Mouse (Mus musculus) midbrain, embryonic 11.5 days (tissue): ENCODE measurements at regions not wholly inside any gene's neighbourhood (a gene's known extent, or its start where the extent isn't known, plus 50 kb on each side); places are given as distances from the start of the nearest gene placed in this dataset.

Experiments used
- ATAC-seq: fragments of 200-750 bp; cut with Nextera tagmentation; 2 replicates; pipeline ENCODE4 v1.8.0; 2017; ENCODE audit warnings: moderate TSS enrichment, moderate library complexity; ENCODE audit not compliant: low FRiP score
- DNase-seq: peaks from one replicate; pipeline ENCODE4 v3.0.0; 2015; ENCODE audit warnings: low spot score; ENCODE audit errors: missing footprints
- H3K27ac ChIP-seq: fragments of 300-500 bp; sonication (generic); 2 replicates; pipeline ENCODE4 v1.5.1; 2014; ENCODE audit warnings: low read depth, low read length
- H3K27me3 ChIP-seq: fragments of 300-500 bp; sonication (generic); 2 replicates; pipeline ENCODE4 v1.6.1; 2014; ENCODE audit warnings: mild to moderate bottlenecking, low read length, moderate library complexity, mixed read lengths; ENCODE audit not compliant: control insufficient read depth, insufficient read depth
- H3K36me3 ChIP-seq: fragments of 300-500 bp; sonication (generic); 2 replicates; pipeline ENCODE4 v1.6.1; 2014; ENCODE audit warnings: mild to moderate bottlenecking, low read length, moderate library complexity, mixed read lengths; ENCODE audit not compliant: control insufficient read depth, insufficient read depth
- H3K4me1 ChIP-seq: fragments of 300-500 bp; sonication (generic); 2 replicates; pipeline ENCODE4 v1.6.1; 2014; ENCODE audit warnings: low read length; ENCODE audit not compliant: control insufficient read depth, insufficient read depth
- H3K4me2 ChIP-seq: fragments of 300-500 bp; sonication (generic); 2 replicates; pipeline ENCODE4 v1.6.1; 2014; ENCODE audit warnings: mild to moderate bottlenecking, moderate library complexity
- H3K4me3 ChIP-seq: fragments of 300-500 bp; sonication (generic); 2 replicates; pipeline ENCODE4 v1.5.1; 2014; ENCODE audit warnings: low read depth, low read length
- H3K9ac ChIP-seq: fragments of 300-500 bp; sonication (generic); 2 replicates; pipeline ENCODE4 v1.6.1; 2014; ENCODE audit warnings: low read length
- H3K9me3 ChIP-seq: fragments of 300-500 bp; sonication (generic); 2 replicates; pipeline ENCODE4 v1.6.1; 2016; ENCODE audit warnings: low read length; ENCODE audit not compliant: control insufficient read depth
- WGBS: fragments of 180-500 bp; shearing (Covaris S2); extraction: QIAGEN DNeasy Blood & Tissue Kit; methylation state at CpG from one replicate; pipeline ENCODE4 v1.1.7; 2014; 5-methylcytosine and 5-hydroxymethylcytosine counted together

GRCm38 (mm10) chr1:73456359-73457062, 440.8 kb upstream of the Tnp1 start:
- 89% methylated on average over 8 of the region's 8 CpGs for WGBS

GRCm38 (mm10) chr1:73444216-73444890, 428.6 kb upstream of the Tnp1 start:
- Histone ChIP-seq H3K4me1 (no peaks in the 10 kb centered on the region), H3K4me3 (no peak overlapping the region), H3K9me3 (no peaks in the 10 kb centered on the region), H3K9ac (no peak overlapping the region), H3K27me3 (no peaks in the 10 kb centered on the region), H3K36me3 (no peaks in the 10 kb centered on the region), H3K4me2 (no peak overlapping the region), H3K27ac (no peak overlapping the region)
- ATAC-seq: no peak
- WGBS: 47% methylated on average over 6 of the region's 6 CpGs
- DNase-seq: no peak

More at GRCm38 (mm10) chr1:73456359-73457062, 440.8 kb upstream of the Tnp1 start:
- no peak overlapping the region for H3K4me3 ChIP-seq
- ATAC-seq (no peak), DNase-seq (no peak)
- no peaks in the 10 kb centered on the region for H3K36me3 ChIP-seq
- no peak overlapping the region for H3K27ac ChIP-seq
- H3K27me3 ChIP-seq: no peaks in the 10 kb centered on the region
- no peaks in the 10 kb centered on the region for H3K9me3 ChIP-seq
- no peak overlapping the region for H3K4me2 ChIP-seq
- no peak overlapping the region for H3K9ac ChIP-seq
- H3K4me1 ChIP-seq: peaks cover 5% of the 10 kb centered on the region; the same call in 1 of the 2 replicates

GRCm38 (mm10) chr1:73438385-73438784, 422.7 kb upstream of the Tnp1 start:
- Histone ChIP-seq H3K27me3 (no peaks in the 10 kb centered on the region), H3K27ac (no peak overlapping the region), H3K9me3 (no peaks in the 10 kb centered on the region), H3K4me2 (no peak overlapping the region), H3K36me3 (no peaks in the 10 kb centered on the region), H3K4me1 (no peaks in the 10 kb centered on the region), H3K4me3 (no peak overlapping the region), H3K9ac (no peak overlapping the region)
- no peak for DNase-seq
- ATAC-seq: no peak
- 79% methylated on average over 8 of the region's 8 CpGs for WGBS

- ATAC-seq: no peak
- DNase-seq: no peak
- Histone ChIP-seq H3K4me1 (no peaks in the 10 kb centered on the region), H3K4me3 (no peak overlapping the region), H3K4me2 (no peak overlapping the region), H3K9me3 (no peaks in the 10 kb centered on the region), H3K27me3 (no peaks in the 10 kb centered on the region), H3K9ac (no peak overlapping the region), H3K36me3 (no peaks in the 10 kb centered on the region), H3K27ac (no peak overlapping the region)
- 92% methylated on average over 4 of the region's 4 CpGs for WGBS
Measured at GRCm38 (mm10) chr1:73428101-73428500, 412.4 kb upstream of the Tnp1 start.

GRCm38 (mm10) chr1:73425049-73425448, 409.3 kb upstream of the Tnp1 start:
- H3K4me3 ChIP-seq: no peak overlapping the region
- H3K4me2 ChIP-seq: no peak overlapping the region
- H3K9me3 ChIP-seq: no peaks in the 10 kb centered on the region
- no peaks in the 10 kb centered on the region for H3K4me1 ChIP-seq
- H3K36me3 ChIP-seq: no peaks in the 10 kb centered on the region
- DNase-seq (no peak), ATAC-seq (no peak)
- no peak overlapping the region for H3K9ac ChIP-seq
- 82% methylated on average over 7 of the region's 7 CpGs for WGBS
- H3K27me3 ChIP-seq: no peaks in the 10 kb centered on the region
- H3K27ac ChIP-seq: no peak overlapping the region

- Histone ChIP-seq H3K27ac (no peak overlapping the region), H3K9ac (no peak overlapping the region), H3K9me3 (no peaks in the 10 kb centered on the region), H3K4me2 (no peak overlapping the region), H3K27me3 (no peaks in the 10 kb centered on the region), H3K36me3 (no peaks in the 10 kb centered on the region), H3K4me3 (no peak overlapping the region), H3K4me1 (no peaks in the 10 kb centered on the region)
- DNase-seq: no peak
- WGBS: 79% methylated on average over 2 of the region's 2 CpGs
- ATAC-seq: no peak
Measured at GRCm38 (mm10) chr1:73418196-73418595, 402.5 kb upstream of the Tnp1 start.

- Histone ChIP-seq H3K4me2 (no peak overlapping the region), H3K4me3 (no peak overlapping the region), H3K27ac (no peak overlapping the region), H3K27me3 (no peaks in the 10 kb centered on the region), H3K36me3 (no peaks in the 10 kb centered on the region), H3K9me3 (no peaks in the 10 kb centered on the region), H3K4me1 (no peaks in the 10 kb centered on the region), H3K9ac (no peak overlapping the region)
- no peak for DNase-seq
- WGBS: 97% methylated on average over 2 of the region's 2 CpGs
- ATAC-seq: no peak
Measured at GRCm38 (mm10) chr1:73411452-73411851, 395.7 kb upstream of the Tnp1 start.

- no peak overlapping the region for H3K4me3 ChIP-seq
- 75% methylated on average over 3 of the region's 3 CpGs for WGBS
- no peak for DNase-seq
- no peaks in the 10 kb centered on the region for H3K36me3 ChIP-seq
- H3K4me1 ChIP-seq: no peaks in the 10 kb centered on the region
- no peak overlapping the region for H3K4me2 ChIP-seq
- no peak overlapping the region for H3K27ac ChIP-seq
- no peak overlapping the region for H3K9ac ChIP-seq
- H3K9me3 ChIP-seq: no peaks in the 10 kb centered on the region
- ATAC-seq: no peak
- no peaks in the 10 kb centered on the region for H3K27me3 ChIP-seq
Measured at GRCm38 (mm10) chr1:73399178-73399577, 383.5 kb upstream of the Tnp1 start.

- Histone ChIP-seq H3K9ac (no peak overlapping the region), H3K27ac (no peak overlapping the region), H3K4me1 (no peaks in the 10 kb centered on the region), H3K27me3 (no peaks in the 10 kb centered on the region), H3K9me3 (no peaks in the 10 kb centered on the region), H3K36me3 (no peaks in the 10 kb centered on the region), H3K4me3 (no peak overlapping the region), H3K4me2 (no peak overlapping the region)
- DNase-seq (no peak), ATAC-seq (no peak)
- 85% methylated on average over 1 of the region's 1 CpGs for WGBS
Measured at GRCm38 (mm10) chr1:73395034-73395433, 379.3 kb upstream of the Tnp1 start.
